Mouse (Mus musculus) hindbrain, postnatal 0 days (tissue): ENCODE measurements at regions not wholly inside any gene's neighbourhood (a gene's known extent, or its start where the extent isn't known, plus 50 kb on each side); places are given as distances from the start of the nearest gene placed in this dataset.

Experiments used
- ATAC-seq: fragments of 200-750 bp; cut with Nextera tagmentation; 2 replicates; pipeline ENCODE4 v1.8.0; 2017; ENCODE audit warnings: mild to moderate bottlenecking, moderate TSS enrichment, moderate library complexity
- DNase-seq: peaks from one replicate; pipeline ENCODE4 v3.0.0-alpha.2; 2015; ENCODE audit warnings: low spot score
- H3K27ac ChIP-seq: fragments of 300-500 bp; sonication (generic); 2 replicates; pipeline ENCODE4 v1.5.1; 2014; ENCODE audit warnings: mild to moderate bottlenecking
- H3K27me3 ChIP-seq: fragments of 300-500 bp; sonication (generic); 2 replicates; pipeline ENCODE4 v1.6.1; 2014; ENCODE audit warnings: low read length, mixed read lengths; ENCODE audit not compliant: insufficient read depth
- H3K36me3 ChIP-seq: fragments of 300-500 bp; sonication (generic); 2 replicates; pipeline ENCODE4 v1.6.1; 2014; ENCODE audit warnings: low read length, mixed read lengths; ENCODE audit not compliant: insufficient read depth
- H3K4me1 ChIP-seq: fragments of 300-500 bp; sonication (generic); 2 replicates; pipeline ENCODE4 v1.6.1; 2014; ENCODE audit warnings: antibody characterized with exemption, low read length, mixed read lengths; ENCODE audit not compliant: insufficient read depth
- H3K4me2 ChIP-seq: fragments of 300-500 bp; sonication (generic); 2 replicates; pipeline ENCODE4 v1.6.1; 2014; ENCODE audit warnings: low read depth, mild to moderate bottlenecking, low read length, moderate library complexity, mixed read lengths
- H3K4me3 ChIP-seq: fragments of 300-500 bp; sonication (generic); 2 replicates; pipeline ENCODE4 v1.5.1; 2014; ENCODE audit warnings: low read length
- H3K9ac ChIP-seq: fragments of 300-500 bp; sonication (generic); replicated peaks from 2 replicates; pipeline ENCODE4 v1.6.1; 2014; ENCODE audit warnings: mild to moderate bottlenecking, low read length, moderate library complexity, mixed read lengths
- H3K9me3 ChIP-seq: fragments of 300-500 bp; sonication (generic); 2 replicates; pipeline ENCODE4 v1.6.1; 2016; ENCODE audit warnings: low read length, mixed read lengths
- CTCF ChIP-seq: IDR thresholded peaks from 2 replicates; pipeline ENCODE4 v1.5.1; 2016; ENCODE audit warnings: antibody characterized with exemption, control low read depth, low read depth
- WGBS: fragments of 180-500 bp; shearing (Covaris S2); extraction: QIAGEN DNeasy Blood & Tissue Kit; methylation state at CpG from one replicate; pipeline ENCODE4 v1.1.7; 2014; 5-methylcytosine and 5-hydroxymethylcytosine counted together

- Histone ChIP-seq H3K4me2 (no peak overlapping the region), H3K4me1 (no peaks in the 10 kb centered on the region), H3K9ac (no peak overlapping the region), H3K4me3 (no peak overlapping the region), H3K36me3 (no peaks in the 10 kb centered on the region), H3K9me3 (no peaks in the 10 kb centered on the region), H3K27ac (no peak overlapping the region), H3K27me3 (no peaks in the 10 kb centered on the region)
- no peak for TF ChIP-seq CTCF
- DNase-seq (no peak), ATAC-seq (no peak)
Measured at GRCm38 (mm10) chr10:107971748-107972147, 59.8 kb upstream of the Otogl start.

- no peak for TF ChIP-seq CTCF
- Histone ChIP-seq H3K9me3 (no peaks in the 10 kb centered on the region), H3K4me3 (no peak overlapping the region), H3K9ac (no peak overlapping the region), H3K27me3 (no peaks in the 10 kb centered on the region), H3K27ac (no peak overlapping the region), H3K4me1 (no peaks in the 10 kb centered on the region), H3K36me3 (no peaks in the 10 kb centered on the region), H3K4me2 (no peak overlapping the region)
- ATAC-seq (no peak), DNase-seq (no peak)
- WGBS = 93% methylated on average over 11 of the region's 11 CpGs
Measured at GRCm38 (mm10) chr10:107966996-107967395, 55.1 kb upstream of the Otogl start.

- H3K9me3 ChIP-seq = no peaks in the 10 kb centered on the region
- WGBS = 84% methylated on average over 1 of the region's 1 CpGs
- ATAC-seq = no peak
Measured at GRCm38 (mm10) chr10:107964022-107964421, 52.1 kb upstream of the Otogl start.

GRCm38 (mm10) chr10:107962130-107962529 is 50.2 kb upstream of the Otogl start:
- H3K27me3 ChIP-seq = no peaks in the 10 kb centered on the region
- no peak overlapping the region for H3K9ac ChIP-seq
- ATAC-seq (no peak), DNase-seq (no peak)
- no peak overlapping the region for H3K27ac ChIP-seq
- H3K4me3 ChIP-seq = no peak overlapping the region
- 83% methylated on average over 3 of the region's 3 CpGs for whole genome bisulfite sequencing
- TF ChIP-seq CTCF = no peak
- no peaks in the 10 kb centered on the region for H3K9me3 ChIP-seq
- H3K4me1 ChIP-seq = no peaks in the 10 kb centered on the region
- no peaks in the 10 kb centered on the region for H3K36me3 ChIP-seq
- no peak overlapping the region for H3K4me2 ChIP-seq

More at GRCm38 (mm10) chr10:107964022-107964421, 52.1 kb upstream of the Otogl start:
- no peaks in the 10 kb centered on the region for H3K36me3 ChIP-seq
- H3K9ac ChIP-seq = no peak overlapping the region
- no peak overlapping the region for H3K27ac ChIP-seq
- no peaks in the 10 kb centered on the region for H3K27me3 ChIP-seq
- H3K4me1 ChIP-seq = no peaks in the 10 kb centered on the region
- H3K4me2 ChIP-seq = no peak overlapping the region
- no peak overlapping the region for H3K4me3 ChIP-seq
- DNase-seq = no peak
- TF ChIP-seq CTCF = no peak
